Mouse (Mus musculus) ES-Bruce4 (cell line): Measurements from ENCODE around the gene Etnppl. TPM values are rescaled to one million over a fixed set of nuclear protein-coding genes. Genes with fewer than 3 reads are reported as not detected.

Source experiments
- H3K27ac ChIP-seq: 2 replicates; pipeline ENCODE4 v1.5.1; 2012; ENCODE audit warnings: low read length, inconsistent platforms; ENCODE audit not compliant: insufficient read depth
- H3K27me3 ChIP-seq: 2 replicates; pipeline ENCODE4 v1.6.1; 2012; ENCODE audit warnings: mild to moderate bottlenecking, low read length, inconsistent platforms; ENCODE audit not compliant: control insufficient read depth, poor library complexity, insufficient read depth, severe bottlenecking
- H3K36me3 ChIP-seq: 2 replicates; pipeline ENCODE4 v1.6.1; 2012; ENCODE audit warnings: inconsistent platforms, mild to moderate bottlenecking, low read length, moderate library complexity; ENCODE audit not compliant: control insufficient read depth, poor library complexity, insufficient read depth, severe bottlenecking
- H3K4me1 ChIP-seq: one replicate; pipeline ENCODE4 v1.8.1; 2011; ENCODE audit warnings: low read length; ENCODE audit not compliant: control insufficient read depth, insufficient read depth
- H3K4me3 ChIP-seq: 2 replicates; pipeline ENCODE4 v1.5.1; 2011; ENCODE audit warnings: low read depth, mild to moderate bottlenecking, low read length
- H3K9ac ChIP-seq: 2 replicates; pipeline ENCODE4 v1.6.1; 2012; ENCODE audit warnings: low read depth, mild to moderate bottlenecking, inconsistent platforms; ENCODE audit not compliant: poor library complexity, severe bottlenecking
- H3K9me3 ChIP-seq: replicated peaks from 2 replicates; pipeline ENCODE4 v1.6.1; 2012; ENCODE audit warnings: mild to moderate bottlenecking, low read length, inconsistent platforms; ENCODE audit not compliant: control insufficient read depth, poor library complexity, insufficient read depth, severe bottlenecking
- CTCF ChIP-seq: IDR thresholded peaks from one replicate; pipeline ENCODE4 v1.8.1; 2011; ENCODE audit warnings: low read depth, low read length
- EP300 ChIP-seq: IDR thresholded peaks from 2 replicates; pipeline ENCODE4 v1.6.1; 2011; ENCODE audit warnings: low read depth, low read length; ENCODE audit not compliant: insufficient read depth
- POLR2A ChIP-seq: IDR thresholded peaks from one replicate; pipeline ENCODE4 v1.8.1; 2011; ENCODE audit warnings: low read length; ENCODE audit not compliant: insufficient read depth
- polyA plus RNA-seq: library from polyadenylated mRNA; stranded (reverse); fragments of >200 nt; gene quantifications from 2 replicates; pipeline ENCODE4 v1.2.4, GENCODE M21; 2011; ENCODE audit warnings: low read depth; ENCODE audit not compliant: missing spikeins, insufficient read depth, insufficient read length

Etnppl gene
- polyA plus RNA-seq, 1 experiment: not detected

- Histone ChIP-seq H3K36me3 (no peaks in the 10 kb centered on the region), H3K4me3 (no peak overlapping the region), H3K27me3 (peaks cover 2% of the 10 kb centered on the region; the same call in 1 of the 2 replicates), H3K9me3 (no peaks in the 10 kb centered on the region; the same call in 1 of the 2 replicates), H3K27ac (no peak overlapping the region), H3K9ac (no peak overlapping the region), H3K4me1 (no peaks in the 10 kb centered on the region)
- TF ChIP-seq CTCF (no peak), POLR2A (no peak), EP300 (no peak)
Observed at GRCm38 (mm10) chr3:130581577-130581976, 35.7 kb upstream of the Etnppl start.

GRCm38 (mm10) chr3:130582903-130583664 is 34.2 kb upstream of the Etnppl start:
- Histone ChIP-seq H3K27ac (no peak overlapping the region), H3K36me3 (no peaks in the 10 kb centered on the region), H3K9ac (no peak overlapping the region), H3K4me1 (no peaks in the 10 kb centered on the region), H3K27me3 (peaks cover 2% of the 10 kb centered on the region; the same call in 1 of the 2 replicates), H3K4me3 (no peak overlapping the region), H3K9me3 (no peaks in the 10 kb centered on the region)
- no peak for TF ChIP-seq CTCF
- no peak for TF ChIP-seq POLR2A
- no peak for TF ChIP-seq EP300

GRCm38 (mm10) chr3:130584007-130584406 is 33.2 kb upstream of the Etnppl start:
- H3K27ac ChIP-seq: no peak overlapping the region
- H3K9me3 ChIP-seq: no peaks in the 10 kb centered on the region
- H3K4me1 ChIP-seq: no peaks in the 10 kb centered on the region
- no peak overlapping the region for H3K9ac ChIP-seq
- no peak for TF ChIP-seq EP300
- no peak for TF ChIP-seq CTCF
- no peak for TF ChIP-seq POLR2A
- H3K36me3 ChIP-seq: no peaks in the 10 kb centered on the region
- H3K27me3 ChIP-seq: peaks cover 2% of the 10 kb centered on the region; the same call in 1 of the 2 replicates
- no peak overlapping the region for H3K4me3 ChIP-seq

GRCm38 (mm10) chr3:130595050-130595449 is 22.2 kb upstream of the Etnppl start:
- Histone ChIP-seq H3K9ac (no peak overlapping the region), H3K36me3 (no peaks in the 10 kb centered on the region), H3K4me3 (no peak overlapping the region), H3K27ac (no peak overlapping the region), H3K9me3 (no peaks in the 10 kb centered on the region), H3K27me3 (no peaks in the 10 kb centered on the region; the same call in 1 of the 2 replicates), H3K4me1 (no peaks in the 10 kb centered on the region)
- TF ChIP-seq EP300 (no peak), CTCF (no peak), POLR2A (no peak)

GRCm38 (mm10) chr3:130601491-130601890 is 15.8 kb upstream of the Etnppl start:
- Histone ChIP-seq H3K27ac (no peak overlapping the region), H3K4me3 (no peak overlapping the region), H3K4me1 (no peaks in the 10 kb centered on the region), H3K36me3 (no peaks in the 10 kb centered on the region), H3K9ac (no peak overlapping the region), H3K27me3 (no peaks in the 10 kb centered on the region; the same call in 1 of the 2 replicates), H3K9me3 (no peaks in the 10 kb centered on the region; the same call in 1 of the 2 replicates)
- TF ChIP-seq CTCF (no peak), POLR2A (no peak)

- Histone ChIP-seq H3K27ac (no peak overlapping the region), H3K9me3 (no peaks in the 10 kb centered on the region; the same call in 1 of the 2 replicates), H3K27me3 (no peaks in the 10 kb centered on the region), H3K4me1 (no peaks in the 10 kb centered on the region), H3K36me3 (no peaks in the 10 kb centered on the region), H3K4me3 (no peak overlapping the region), H3K9ac (no peak overlapping the region)
- TF ChIP-seq CTCF (no peak), EP300 (no peak), POLR2A (no peak)
Observed at GRCm38 (mm10) chr3:130607924-130608323, 9.3 kb upstream of the Etnppl start.
